Mouse (Mus musculus): ENCODE measurements around the gene Ppp1r7.
"Not testable (repeated sequence)": the region's sequence is repeated elsewhere in the genome, so short reads cannot be mapped to it uniquely, and the experiment has no call there.

Gene Ppp1r7

GRCm38 (mm10) chr1:93342648-93343503 lies at the start of gene Ppp1r7, which contains the start of gene Pask:
Gene Ppp1r7 (plus strand): TSS chr1:93342854.
Gene Pask (minus strand): TSS chr1:93343482.
- DNase-seq = peak; percentile 89 to 93

DNA sequence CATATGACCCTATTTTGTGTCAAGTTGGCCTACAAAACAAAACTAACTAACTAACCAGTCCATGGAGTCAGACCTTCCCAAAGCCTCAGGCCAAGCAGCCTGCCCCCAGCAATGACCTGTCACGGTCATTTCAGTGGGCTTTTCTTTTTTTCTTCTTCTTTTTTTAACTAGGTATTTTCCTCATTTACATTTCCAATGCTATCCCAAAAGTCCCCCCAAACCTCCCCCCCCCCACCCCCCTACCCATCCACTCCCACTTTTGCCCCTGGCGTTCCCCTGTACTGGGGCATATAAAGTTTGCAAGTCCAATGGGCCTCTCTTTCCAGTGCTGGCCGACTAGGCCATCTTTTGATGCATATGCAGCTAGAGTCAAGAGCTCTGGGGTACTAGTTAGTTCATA lies 48.2 kb upstream of the Ppp1r7 start:
- not testable (repeated sequence) for DNase-seq

DNA sequence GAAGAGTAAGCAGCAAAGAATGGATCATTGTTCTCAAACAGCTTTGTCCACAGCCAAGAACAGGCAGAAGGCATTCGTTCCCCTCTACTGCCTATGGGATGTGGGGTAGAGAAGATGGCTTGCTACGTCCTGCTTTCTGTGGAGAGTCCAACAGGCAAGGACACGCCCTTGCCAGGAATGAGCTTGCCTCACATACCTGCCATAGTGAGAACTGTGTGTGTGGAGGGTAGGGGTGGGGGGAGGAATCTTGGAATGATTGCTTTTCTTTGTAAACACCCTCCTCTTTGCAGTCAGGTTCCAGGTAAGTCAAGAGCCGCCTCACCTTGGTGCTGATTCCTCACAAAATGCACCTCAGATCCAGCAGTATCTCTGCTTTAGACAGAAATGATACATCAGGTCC lies 42.9 kb upstream of the Ppp1r7 start:
- no peak for DNase-seq

GRCm38 (mm10) chr1:93300578-93300977 lies 42.1 kb upstream of the Ppp1r7 start:
- no peak for DNase-seq

DNA sequence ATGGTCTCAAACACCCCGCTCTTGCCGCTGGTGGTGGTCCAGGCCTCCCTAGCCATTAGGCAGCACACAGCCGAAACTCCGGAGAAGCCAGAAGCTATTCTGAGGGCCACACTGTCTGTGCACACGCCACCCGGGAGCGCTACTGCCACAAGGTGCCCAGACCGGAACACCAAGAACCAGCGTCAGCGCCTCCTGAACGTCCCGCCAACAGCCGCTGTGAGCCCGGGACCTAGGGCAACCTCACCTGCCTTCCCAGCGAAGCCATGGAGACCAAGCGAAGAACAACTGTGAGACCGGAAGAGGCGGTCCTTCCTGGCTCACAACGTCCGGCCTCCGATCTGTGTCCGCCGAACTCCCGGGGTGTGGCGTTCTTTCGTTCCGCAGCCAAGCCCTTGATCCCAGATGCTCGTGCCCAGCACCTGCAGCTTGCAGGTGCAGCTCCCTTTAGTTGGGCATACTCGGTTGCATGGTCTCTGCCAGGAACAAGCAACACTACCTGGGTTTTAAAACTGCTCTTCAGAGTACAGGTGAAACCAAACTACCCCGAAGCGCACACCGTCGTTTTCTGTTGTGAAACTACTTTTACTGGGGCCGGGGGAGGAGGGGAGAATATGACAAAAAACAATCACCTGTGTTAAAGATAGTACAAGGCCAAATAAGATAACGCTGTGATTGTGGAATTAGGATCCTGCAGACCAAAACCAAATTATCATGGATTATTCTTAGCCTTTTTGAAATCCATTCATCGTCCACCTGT lies 36.9 kb upstream of the Ppp1r7 start, which contains the start of gene Mterf4:
Gene Mterf4 (minus strand): TSS at position 335 of the 757 bp plus-strand sequence.
- peak; percentile 61 to 65 for DNase-seq

GRCm38 (mm10) chr1:93323973-93324372 lies 18.7 kb upstream of the Ppp1r7 start:
- no peak for DNase-seq

DNA sequence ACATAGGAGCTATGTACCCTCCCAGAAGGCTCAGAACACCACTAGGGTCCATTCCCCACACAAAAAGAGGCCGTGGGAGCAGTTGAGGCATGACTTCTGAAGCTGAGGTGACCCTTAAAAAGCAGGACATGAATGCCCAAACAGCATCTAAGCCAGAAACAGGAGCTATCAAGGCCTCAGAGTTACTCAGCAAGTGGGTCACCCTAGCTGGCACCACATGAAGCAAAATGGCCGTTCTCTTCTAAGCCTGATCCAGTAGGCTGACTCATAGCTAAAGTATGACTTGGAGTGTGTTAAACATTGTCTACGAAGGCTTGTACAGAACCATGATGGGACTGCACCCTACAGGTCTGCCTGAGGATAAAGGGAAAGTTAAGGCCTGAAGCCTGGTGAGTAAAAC lies 16.2 kb upstream of the Ppp1r7 start:
- DNase-seq = no peak

GRCm38 (mm10) chr1:93334621-93335020 lies 8.0 kb upstream of the Ppp1r7 start:
- no peak for DNase-seq

GRCm38 (mm10) chr1:93343504-93344047 lies 922 bp downstream of the Ppp1r7 start:
- peak; percentile 89 to 92 for DNase-seq

DNA sequence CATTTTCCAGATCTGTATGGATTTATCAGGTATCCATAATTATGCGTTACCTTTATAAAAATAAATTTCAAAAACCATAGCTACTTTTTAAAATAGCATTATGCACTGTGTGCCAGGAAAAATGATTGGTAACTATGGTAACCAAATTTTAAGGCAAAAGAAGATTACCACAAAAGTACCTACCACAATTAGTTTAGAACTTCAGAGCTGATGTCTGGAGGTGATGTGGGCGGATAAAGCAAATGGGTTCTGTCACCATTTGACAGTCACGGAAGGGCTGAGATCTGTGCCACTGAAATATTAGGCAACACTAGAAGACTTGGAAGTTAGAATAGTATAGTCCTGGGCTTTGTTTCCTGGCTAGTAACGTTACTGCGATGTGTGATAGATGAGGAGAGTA lies 4.5 kb downstream of the Ppp1r7 start:
- DNase-seq = no peak

DNA sequence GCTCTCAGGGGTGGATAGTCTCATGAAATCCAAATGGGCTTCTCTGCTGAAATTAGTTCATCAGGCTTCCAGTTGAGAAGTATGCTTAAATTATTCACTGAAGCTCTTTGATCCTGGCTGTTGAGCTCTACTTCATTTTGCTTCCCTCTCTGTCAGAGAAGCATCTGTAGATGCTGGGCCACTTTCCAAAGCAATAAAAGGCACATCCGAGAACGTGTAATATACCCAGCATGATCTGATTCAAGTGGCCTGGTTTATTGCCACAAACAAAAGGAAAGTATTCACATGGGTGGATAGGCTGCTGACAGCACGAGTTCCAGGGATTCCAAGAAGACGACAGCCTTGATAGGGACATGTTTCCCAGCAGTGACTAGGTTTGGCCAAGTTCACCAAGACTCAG lies 7.0 kb downstream of the Ppp1r7 start:
- DNase-seq = no peak

DNA sequence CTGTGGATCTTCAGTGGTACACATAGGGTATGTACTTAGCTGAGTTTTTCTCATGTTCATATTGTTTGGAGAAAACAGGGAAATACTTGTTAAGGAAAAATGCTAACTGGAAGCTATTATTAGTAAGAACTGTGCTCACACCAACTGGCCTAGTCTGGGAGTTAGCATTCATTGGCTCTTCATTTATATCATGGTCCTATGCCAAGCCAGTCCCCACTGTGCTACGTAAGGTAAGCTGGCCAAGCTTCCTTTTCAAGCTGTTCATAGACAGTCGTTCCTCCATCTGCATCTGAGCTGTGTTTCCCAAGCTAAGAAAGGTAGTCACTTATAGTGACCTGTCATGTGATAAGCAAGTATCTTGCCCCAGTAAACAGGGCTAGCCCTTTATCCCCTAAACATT lies 10.1 kb downstream of the Ppp1r7 start:
- DNase-seq = no peak

GRCm38 (mm10) chr1:93362661-93363060 lies 20.0 kb downstream of the Ppp1r7 start:
- DNase-seq = no peak

- DNase-seq = no peak
Observed at GRCm38 (mm10) chr1:93365641-93366040, 23.0 kb downstream of the Ppp1r7 start.

DNA sequence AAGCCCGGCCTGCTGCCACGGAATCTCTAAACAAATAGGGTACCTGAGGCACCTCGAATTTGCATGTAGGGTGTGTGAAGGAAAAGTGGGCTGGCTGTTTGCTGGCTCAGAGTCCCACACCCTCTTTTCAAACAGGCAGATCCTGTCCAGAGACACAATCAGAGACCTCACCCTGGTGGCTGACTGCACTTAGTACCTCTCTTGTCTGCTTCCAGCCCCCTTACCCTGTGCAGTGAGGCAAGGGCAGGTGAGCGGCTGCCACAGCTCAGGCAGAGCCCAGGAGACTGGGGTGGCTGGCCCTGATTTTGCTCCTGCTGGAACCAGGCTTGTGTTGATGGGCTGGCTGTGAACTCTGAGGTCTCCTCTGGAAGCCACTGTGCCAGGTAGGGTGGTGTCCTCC lies 31.0 kb downstream of the Ppp1r7 start, which contains the start of gene Ano7:
Gene Ano7 (plus strand): TSS at position 266 of the 400 bp plus-strand sequence.
- no peak for DNase-seq

GRCm38 (mm10) chr1:93377307-93377706 lies 34.7 kb downstream of the Ppp1r7 start:
- no peak for DNase-seq

DNA sequence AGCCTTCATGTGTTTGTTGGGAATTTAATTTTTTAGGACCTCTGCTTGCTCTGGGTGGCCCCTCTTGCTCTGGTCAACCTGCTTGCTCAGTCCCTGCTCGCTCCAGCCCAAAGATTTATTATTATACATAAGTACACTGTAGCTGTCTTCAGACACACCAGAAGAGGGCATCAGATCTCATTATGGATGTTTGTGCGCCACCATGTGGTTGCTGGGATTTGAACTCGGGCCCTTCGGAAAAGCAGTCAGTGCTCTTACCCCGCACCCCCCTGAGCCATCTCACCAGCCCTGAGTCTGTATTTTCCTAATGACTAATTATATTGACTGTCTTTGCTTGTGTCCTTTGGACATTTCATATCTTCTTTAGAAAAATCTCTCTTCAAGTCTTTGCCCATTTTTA lies 36.5 kb downstream of the Ppp1r7 start:
- DNase-seq = no peak

- DNase-seq = no peak
Observed at GRCm38 (mm10) chr1:93387198-93387597, 44.5 kb downstream of the Ppp1r7 start.

GRCm38 (mm10) chr1:93388906-93389305 lies 46.3 kb downstream of the Ppp1r7 start:
- DNase-seq = no peak

DNA sequence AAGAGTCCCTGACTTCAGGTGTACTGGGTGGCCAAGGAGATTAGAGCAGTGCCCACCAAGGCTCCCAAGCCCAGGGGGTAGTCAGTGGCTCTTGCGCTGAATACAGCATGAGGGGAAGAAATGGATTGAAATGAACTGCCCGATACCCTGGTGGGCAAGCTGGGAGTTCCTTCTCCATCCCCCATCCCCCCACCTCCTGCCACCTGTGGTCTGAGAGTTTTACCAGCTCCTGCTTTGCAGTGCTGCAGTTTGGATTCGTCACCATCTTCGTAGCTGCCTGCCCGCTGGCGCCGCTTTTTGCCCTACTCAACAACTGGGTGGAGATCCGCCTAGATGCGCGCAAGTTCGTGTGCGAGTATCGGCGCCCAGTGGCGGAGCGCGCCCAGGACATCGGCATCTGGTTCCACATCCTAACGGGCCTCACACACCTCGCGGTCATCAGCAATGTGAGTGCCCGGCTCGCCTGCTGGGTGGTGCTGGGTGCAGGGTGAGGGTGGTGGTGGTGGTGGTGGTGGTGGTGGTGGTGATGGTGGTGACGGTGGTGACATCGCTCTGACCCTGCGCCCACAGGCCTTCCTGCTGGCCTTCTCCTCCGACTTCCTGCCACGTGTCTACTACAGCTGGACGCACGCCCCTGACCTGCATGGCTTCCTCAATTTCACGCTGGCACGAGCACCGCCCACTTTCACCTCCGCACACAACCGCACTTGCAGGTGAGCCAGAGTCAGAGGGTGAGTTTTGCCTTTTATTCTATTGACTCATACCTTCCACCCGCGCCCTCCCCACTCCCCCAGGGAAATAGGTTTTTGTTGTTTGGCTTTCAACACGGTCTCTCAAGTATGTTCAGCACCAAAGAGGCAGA lies 58.8 kb downstream of the Ppp1r7 start:
- no peak for DNase-seq

- DNase-seq = no peak
Observed at GRCm38 (mm10) chr1:93403403-93403802, 60.7 kb downstream of the Ppp1r7 start.
